ENCODE assay signal across 22 mouse cellular contexts in the genomic region with DNA sequence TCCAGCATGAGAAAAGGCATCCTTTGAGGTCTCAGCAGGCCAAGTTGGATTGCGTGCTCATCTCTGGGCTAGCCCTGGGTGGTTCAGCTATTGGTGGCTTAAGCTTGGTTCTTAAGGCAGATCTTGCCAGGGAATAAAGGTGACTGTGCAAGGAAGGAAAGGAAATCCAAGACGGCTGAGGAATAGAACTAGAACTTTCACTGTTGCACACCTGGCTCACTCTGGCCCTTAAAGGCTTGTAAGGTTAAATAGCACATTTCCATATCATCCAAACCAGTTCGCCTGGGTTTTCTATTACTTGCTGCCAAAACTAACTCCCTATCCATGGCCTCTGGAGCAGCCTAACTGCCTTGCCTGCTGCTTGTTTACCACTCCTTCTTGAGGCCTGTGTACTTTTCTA. TPM values are rescaled to one million over a fixed set of nuclear protein-coding genes. Genes with fewer than 3 reads are reported as not detected.
DNase-seq lines count a peak whose midpoint lies in the region; ATAC-seq lines count a peak whose summit lies in the region.
"Had no signal": no experiment of that assay in that cellular context is flagged by ENCODE, and none has a peak within 500 bp of the region (broad histone marks: within the 10 kb centered on the region; RNA-seq: fewer than 3 reads in every experiment).

No protein-coding gene starts in this region.

- no peaks in the 10 kb centered on the region for H3K27me3 ChIP-seq in midbrain, embryonic 10.5 days (ENCODE audit: low read depth, poor library complexity, severe bottlenecking)
- no peaks in the 10 kb centered on the region for H3K27me3 ChIP-seq in midbrain, embryonic 16.5 days (ENCODE audit: control insufficient read depth, insufficient read depth, low read depth, low read length)
- H3K27me3 ChIP-seq: embryonic facial prominence, embryonic 12.5 days had no signal

- 84% methylated on average over 3 of the region's 3 CpGs for WGBS in midbrain, embryonic 10.5 days
- WGBS in midbrain, embryonic 16.5 days: 75% methylated on average over 3 of the region's 3 CpGs

- H3K4me1 ChIP-seq in midbrain, embryonic 10.5 days: peaks cover 15% of the 10 kb centered on the region; the same call in 1 of the 2 replicates
- no peaks in the 10 kb centered on the region; the same call in 1 of the 2 replicates for H3K4me1 ChIP-seq in midbrain, embryonic 16.5 days (ENCODE audit: control insufficient read depth, insufficient read depth, low read length)
- H3K4me1 ChIP-seq: embryonic facial prominence, embryonic 12.5 days had no signal

- H3K4me3 ChIP-seq in midbrain, embryonic 10.5 days: no peak overlapping the region
- no peak overlapping the region for H3K4me3 ChIP-seq in midbrain, embryonic 16.5 days (ENCODE audit: low read depth, low read length)
- H3K4me3 ChIP-seq: embryonic facial prominence, embryonic 10.5 days; embryonic facial prominence, embryonic 12.5 days; forebrain, embryonic 10.5 days; forebrain, embryonic 12.5 days had no signal

- no peak overlapping the region for H3K4me2 ChIP-seq in midbrain, embryonic 16.5 days (ENCODE audit: low read length)
- H3K4me2 ChIP-seq: embryonic facial prominence, embryonic 12.5 days; forebrain, embryonic 12.5 days had no signal

- no peak for ATAC-seq in midbrain, embryonic 16.5 days
- ATAC-seq: forebrain, embryonic 14.5 days; forebrain, embryonic 16.5 days had no signal

- H3K36me3 ChIP-seq in midbrain, embryonic 10.5 days: no peaks in the 10 kb centered on the region
- H3K36me3 ChIP-seq in midbrain, embryonic 16.5 days (ENCODE audit: control insufficient read depth, insufficient read depth, low read length): no peaks in the 10 kb centered on the region
- H3K36me3 ChIP-seq: embryonic facial prominence, embryonic 10.5 days; embryonic facial prominence, embryonic 12.5 days; forebrain, embryonic 10.5 days; forebrain, embryonic 12.5 days had no signal

- no peaks in the 10 kb centered on the region for H3K9me3 ChIP-seq in midbrain, embryonic 10.5 days (replicated peaks)
- no peaks in the 10 kb centered on the region for H3K9me3 ChIP-seq in midbrain, embryonic 16.5 days (replicated peaks; ENCODE audit: control insufficient read depth, low read length, poor library complexity, severe bottlenecking)
- H3K9me3 ChIP-seq: embryonic facial prominence, embryonic 10.5 days; embryonic facial prominence, embryonic 12.5 days; forebrain, embryonic 10.5 days; forebrain, embryonic 12.5 days had no signal

- H3K27ac ChIP-seq in midbrain, embryonic 10.5 days (replicated peaks): 0 out of 2 replicates have a peak overlapping the region, but pooled peaks have one; percentile 23
- H3K27ac ChIP-seq in midbrain, embryonic 16.5 days (ENCODE audit: low read length): no peak overlapping the region
- H3K27ac ChIP-seq: embryonic facial prominence, embryonic 10.5 days; embryonic facial prominence, embryonic 12.5 days; forebrain, embryonic 10.5 days; forebrain, embryonic 12.5 days had no signal

- no peak overlapping the region for H3K9ac ChIP-seq in midbrain, embryonic 16.5 days (ENCODE audit: low read depth, low read length)
- H3K9ac ChIP-seq: embryonic facial prominence, embryonic 12.5 days; forebrain, embryonic 12.5 days had no signal

- peak; percentile 6 to 19 for DNase-seq in lung, adult 18-20 months
- no peak for DNase-seq in lung, postnatal 10 days
- peak; percentile 10 for DNase-seq in lung, postnatal 25 days (ENCODE audit: low spot score)
- DNase-seq in lung, postnatal 4 days: no peak
- no peak for DNase-seq in midbrain, embryonic 10.5 days (ENCODE audit: low spot score)
- peak; percentile 78 for DNase-seq in gonadal fat pad, adult 2 months (ENCODE audit: low read depth)
- no peak for DNase-seq in c-Kit-positive CD71-positive TER-119-positive erythroid progenitor cells, embryonic 14.5 days (ENCODE audit: low spot score)
- DNase-seq: adrenal gland, adult 2 months; adrenal gland, postnatal 10 days; adrenal gland, postnatal 25 days; cerebellum, adult 11-12 months; cerebellum, adult 2 months; cerebellum, adult 9-10 months; cerebellum, postnatal 10 days; cerebellum, postnatal 25 days had no signal

RNA-seq across cellular contexts. Expression of a gene that starts 38.4 kb away (rescaled TPM):
- polyA plus RNA-seq in midbrain, embryonic 10.5 days (2016; fragmentation: Nextera tagmentation; extraction: Ambion mirVana): 2.7 and 2.8 TPM in 2 replicates
- 8.9 and 10.7 TPM in 2 replicates for polyA plus RNA-seq in midbrain, embryonic 16.5 days (2015; fragmentation: Nextera tagmentation; extraction: Ambion mirVana)
- 11.3 and 14.0 TPM in 2 replicates for polyA plus RNA-seq in gonadal fat pad, adult 2 months (2012; rRNA removed)

Comparison
In these comparisons a context has a peak if more than half of its experiments do, and no peak if none do; other contexts are left out.
1. DNase-seq: peak in lung, adult 18-20 months (2 of 2), lung, postnatal 25 days (single experiment) and gonadal fat pad, adult 2 months (single experiment); none in lung, postnatal 10 days (single experiment), lung, postnatal 4 days (0 of 2), midbrain, embryonic 10.5 days (single experiment) and c-Kit-positive CD71-positive TER-119-positive erythroid progenitor cells, embryonic 14.5 days (single experiment).